Mouse (Mus musculus) activated CD4-positive, CD25-positive, alpha-beta regulatory T cell, adult 9 weeks (primary cell): ENCODE results near the gene Lime1. TPM values are rescaled to one million over a fixed set of nuclear protein-coding genes. Genes with fewer than 3 reads are reported as not detected.

Source experiments
- polyA plus RNA-seq: library from polyadenylated mRNA; unstranded; fragments of 100-300 nt; shearing (Covaris generic); gene quantifications from one replicate; pipeline ENCODE4 v1.2.1, GENCODE M21; 2017

The Lime1 gene
- 355 TPM for polyA plus RNA-seq

GRCm38 (mm10) chr2:181379778-181380177 lies at the start of gene Lime1:
TSS of gene Lime1 (plus strand) at chr2:181380078.

GRCm38 (mm10) chr2:181364860-181365596 lies 14.8 kb upstream of the Lime1 start, which contains the start of the genes Zgpat and Arfrp1:
TSS of gene Zgpat (plus strand) at chr2:181364928.
TSS of gene Arfrp1 (minus strand) at chr2:181365404.

Other genes starting within 250 kb of the Lime1 start
- gene Kcnq2, start 244.8 kb upstream of the Lime1 start, polyA plus RNA-seq: not detected
- not detected for gene Eef1a2, start 223.1 kb upstream of the Lime1 start, polyA plus RNA-seq
- 306 TPM for gene Ppdpf, start 192.8 kb upstream of the Lime1 start, polyA plus RNA-seq
- not detected for gene Ptk6, start 177.3 kb upstream of the Lime1 start, polyA plus RNA-seq
- 1.5 TPM for gene Srms, start 166.9 kb upstream of the Lime1 start, polyA plus RNA-seq
- 0.46 TPM for gene Fndc11, start 160.1 kb upstream of the Lime1 start, polyA plus RNA-seq
- 24.2 TPM for gene Helz2, start 138.1 kb upstream of the Lime1 start, polyA plus RNA-seq
- 8.8 TPM for gene Gmeb2, start 92.0 kb upstream of the Lime1 start, polyA plus RNA-seq
- gene Stmn3, start 65.6 kb upstream of the Lime1 start, polyA plus RNA-seq: not detected
- gene Rtel1, start 60.3 kb upstream of the Lime1 start, polyA plus RNA-seq: 63.6 TPM
- gene Zgpat, start 15.2 kb upstream of the Lime1 start, polyA plus RNA-seq: 101 TPM
- 146 TPM for gene Arfrp1, start 14.7 kb upstream of the Lime1 start, polyA plus RNA-seq
- 1.6 TPM for gene Zbtb46, start 79.3 kb downstream of the Lime1 start, polyA plus RNA-seq
- gene Abhd16b, start 113.1 kb downstream of the Lime1 start, polyA plus RNA-seq: not detected
- gene Tpd52l2, start 117.1 kb downstream of the Lime1 start, polyA plus RNA-seq: 98.8 TPM
- gene Dnajc5, start 140.4 kb downstream of the Lime1 start, polyA plus RNA-seq: 112 TPM
- gene Uckl1, start 204.8 kb downstream of the Lime1 start, polyA plus RNA-seq: 195 TPM
- 101 TPM for gene Prpf6, start 211.8 kb downstream of the Lime1 start, polyA plus RNA-seq
- gene Zfp512b, start 212.7 kb downstream of the Lime1 start, polyA plus RNA-seq: 15.3 TPM
- 7.0 TPM for gene Samd10, start 219.1 kb downstream of the Lime1 start, polyA plus RNA-seq